Mouse (Mus musculus) gastrocnemius, adult 18-20 months (tissue): ENCODE data around the gene Rere. TPM values are rescaled to one million over a fixed set of nuclear protein-coding genes. Genes with fewer than 3 reads are reported as not detected.

Experiments
- DNase-seq: peaks from one replicate; pipeline ENCODE4 v3.0.0; 2021; ENCODE audit warnings: low spot score
- long read RNA-seq, 2 experiments: library from polyadenylated mRNA; stranded (forward); transcript quantifications; one replicate each; pipeline ENCODE4 v2.0.0; 2021
- total RNA-seq, 2 experiments: library from RNA; stranded (reverse); gene quantifications; 2 replicates each; pipeline ENCODE4 v1.2.3; 2021

Gene Rere
- 10 to 100 TPM; 66.1 to 70.4 TPM for total RNA-seq
- long read RNA-seq, experiment 1, full-length matches to known transcripts: 2 of 34 reads
- long read RNA-seq, experiment 1, partial matches to known transcripts: 19 of 34 reads
- long read RNA-seq, experiment 1, other reads (novel, unspliced or antisense): 13 of 34 reads
- long read RNA-seq, experiment 2, partial matches to known transcripts: 13 of 19 reads
- long read RNA-seq, experiment 2, other reads (novel, unspliced or antisense): 6 of 19 reads

DNA sequence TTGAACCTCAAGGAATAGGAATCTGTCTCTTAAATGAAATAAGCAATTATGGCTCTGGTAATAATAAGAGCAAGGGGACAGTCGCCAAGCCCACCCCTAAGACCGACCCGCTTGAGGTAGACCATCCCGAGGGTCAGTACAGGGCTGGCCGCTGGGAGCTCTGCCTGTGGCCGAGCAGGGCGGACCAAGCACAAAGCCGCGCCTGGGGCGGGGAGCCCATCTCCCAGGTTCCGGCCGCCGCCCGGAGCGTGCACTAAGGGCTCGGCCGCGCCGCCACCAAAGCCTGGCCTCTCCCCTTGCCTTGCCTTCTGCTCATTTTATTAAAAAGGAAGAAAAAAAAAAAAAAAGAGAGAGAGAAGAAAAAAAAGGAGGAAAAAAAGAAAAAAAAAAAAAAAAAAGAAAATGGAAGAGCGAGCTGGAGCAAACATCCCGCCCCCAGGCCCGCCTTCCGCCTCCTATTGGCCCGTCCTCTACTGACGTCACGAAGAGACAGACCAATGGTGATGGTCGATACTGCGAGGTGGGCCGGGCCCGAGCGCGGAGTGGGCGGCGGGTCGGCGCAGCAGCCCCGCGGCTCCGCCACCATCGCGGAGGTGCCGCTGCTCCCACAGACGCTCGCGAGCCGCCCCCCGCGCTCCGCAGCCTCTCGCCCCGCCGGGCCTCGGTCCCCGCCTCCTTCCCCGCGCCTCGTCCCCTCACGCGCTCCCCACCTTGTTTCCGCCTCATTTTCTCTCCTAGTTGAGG lies at the start of gene Rere:
Rere (plus strand) TSS at position 629 of the 744 bp plus-strand sequence.
- DNase-seq: peak; percentile 99

DNA sequence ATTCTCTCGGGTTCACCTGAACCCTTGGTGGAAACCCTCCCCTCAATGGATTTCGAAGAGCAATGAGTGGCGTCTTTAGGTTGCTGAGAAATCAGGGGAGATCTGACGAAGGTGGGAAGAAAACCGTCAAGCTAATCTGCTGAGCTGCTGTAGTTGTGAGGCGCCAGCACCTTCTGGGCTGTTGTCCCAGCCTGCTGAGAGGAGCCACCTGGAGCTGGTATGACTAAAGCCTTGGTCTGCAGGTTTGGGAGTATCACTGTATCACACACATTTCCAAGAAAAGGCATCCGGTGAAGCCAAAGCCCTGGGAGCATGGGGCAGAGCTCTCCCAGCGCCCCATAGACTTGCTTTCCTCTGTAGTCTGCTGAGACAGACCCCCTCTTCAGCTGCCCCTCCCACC lies 49.6 kb upstream of the Rere start:
- peak; percentile 52 for DNase-seq

DNA sequence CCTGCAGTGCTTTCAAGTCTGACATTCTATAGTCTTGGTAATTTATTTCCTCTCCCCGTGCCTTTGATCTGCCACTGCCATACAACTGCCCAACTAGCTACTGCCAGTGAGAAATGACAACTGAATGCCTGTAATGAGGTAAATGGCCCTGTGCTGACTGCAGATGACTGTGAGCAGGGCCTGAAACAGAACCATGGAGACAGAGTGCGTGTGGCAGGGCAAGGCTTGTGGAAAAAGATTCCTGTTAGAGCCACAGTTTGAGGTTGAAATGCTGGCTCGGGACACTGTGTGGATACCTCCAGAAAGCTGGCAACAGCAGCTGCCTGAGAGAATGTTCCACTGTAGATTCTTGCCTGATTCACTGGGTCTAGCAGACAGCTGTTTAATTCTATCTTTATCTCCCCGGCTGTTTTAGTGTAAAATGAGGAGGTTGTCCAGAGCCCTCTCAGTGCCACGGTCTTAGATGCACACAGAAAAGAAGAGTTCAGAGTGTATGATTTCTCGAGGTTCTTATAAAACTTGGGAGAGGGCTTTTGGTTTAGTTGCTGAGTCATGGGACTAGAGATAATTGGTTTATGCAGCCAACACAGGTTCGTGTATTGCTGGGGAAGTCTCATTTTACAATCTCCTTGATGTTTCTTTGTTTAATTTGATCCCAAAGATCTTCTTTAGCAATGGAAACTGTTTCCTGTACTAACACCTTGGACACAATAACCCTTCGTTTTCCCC lies 46.7 kb upstream of the Rere start:
- peak; percentile 34 for DNase-seq

DNA sequence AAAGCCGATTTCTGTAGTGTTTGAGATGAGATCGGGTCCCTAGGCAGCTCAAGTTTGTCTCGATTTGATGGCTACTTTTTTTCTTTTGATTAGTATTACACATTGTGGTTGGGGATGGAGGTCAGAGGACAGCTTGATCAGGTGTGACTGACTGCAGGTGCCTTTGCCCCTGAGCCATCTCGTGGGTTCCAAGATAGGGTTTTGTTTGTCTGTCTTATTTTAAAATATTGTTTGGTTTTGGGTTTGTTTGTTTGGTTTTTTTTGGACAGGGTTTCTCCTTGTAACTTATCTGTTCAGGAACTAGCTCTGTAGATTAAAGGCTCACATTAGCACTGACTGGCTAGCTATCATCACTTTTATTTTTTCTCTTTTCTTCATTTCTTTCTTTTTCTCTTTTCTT lies 45.9 kb upstream of the Rere start:
- DNase-seq: no peak

DNA sequence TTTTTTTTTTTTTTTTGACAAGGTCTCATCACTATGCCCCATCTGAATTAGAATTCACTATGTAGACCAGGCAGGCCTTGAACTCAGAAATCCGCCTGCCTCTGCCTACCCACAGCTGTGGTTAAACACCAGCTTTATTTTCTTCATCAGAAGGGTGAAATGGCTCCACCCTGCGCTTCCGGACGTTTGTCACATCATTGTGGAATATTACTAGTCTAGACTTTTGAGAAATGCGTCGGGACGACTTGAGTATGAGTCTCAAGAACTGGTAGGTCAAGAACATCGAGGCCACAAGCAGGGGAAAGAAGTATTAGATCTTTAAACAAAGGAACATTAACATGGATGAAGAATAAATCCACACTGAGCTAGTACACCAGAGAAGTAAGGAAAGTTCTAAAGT lies 45.4 kb upstream of the Rere start:
- DNase-seq: no peak

DNA sequence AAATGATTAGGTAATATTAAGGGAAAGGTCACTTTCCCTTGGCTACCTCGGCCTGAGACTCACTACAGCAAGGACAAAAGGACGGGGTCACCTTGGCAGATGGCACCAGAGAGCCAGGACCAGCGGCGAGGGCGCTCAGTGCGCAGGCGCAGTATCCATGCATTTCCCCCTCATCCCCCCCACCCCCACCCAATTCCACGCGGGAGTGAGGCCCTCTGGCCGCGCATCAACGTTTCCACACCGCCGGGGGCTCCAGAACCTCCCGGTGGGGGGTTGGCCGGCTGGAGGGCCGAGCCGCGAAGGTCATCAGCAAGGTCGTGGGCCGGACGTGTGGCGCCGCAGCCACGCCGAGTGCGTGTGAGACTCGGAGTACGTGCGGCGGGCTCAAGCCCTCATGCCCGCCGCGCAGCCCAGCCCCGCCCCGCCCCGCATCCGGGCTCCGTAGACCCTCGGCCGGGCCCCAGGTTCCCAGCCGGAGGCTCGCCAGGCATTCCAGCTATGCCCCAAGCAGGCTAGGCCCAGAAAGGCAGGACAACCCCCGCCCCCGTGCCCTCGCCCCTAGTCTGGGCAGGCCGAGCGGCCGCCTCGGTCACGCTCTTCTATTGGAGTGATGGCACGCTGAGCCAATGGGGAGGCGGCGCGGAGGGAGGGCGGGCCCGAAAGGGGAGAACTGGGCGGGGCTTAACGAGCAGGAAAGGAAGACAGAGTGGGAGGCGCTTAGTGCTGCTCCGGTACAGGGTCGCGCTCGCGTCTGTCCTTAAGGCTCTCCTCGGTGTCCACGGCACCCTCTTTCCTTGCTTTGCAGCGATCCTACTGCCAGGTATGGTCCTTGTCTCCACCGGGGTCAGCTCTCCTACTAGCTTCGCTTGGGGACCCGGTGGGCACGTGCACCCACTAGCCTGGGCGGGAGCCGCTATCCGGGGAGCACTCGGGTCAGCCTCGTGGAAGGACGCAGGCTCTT lies 44.6 kb upstream of the Rere start, which contains the start of gene Eno1:
Eno1 (plus strand) TSS at position 201 of the 961 bp plus-strand sequence.
- DNase-seq: peak; percentile 96

DNA sequence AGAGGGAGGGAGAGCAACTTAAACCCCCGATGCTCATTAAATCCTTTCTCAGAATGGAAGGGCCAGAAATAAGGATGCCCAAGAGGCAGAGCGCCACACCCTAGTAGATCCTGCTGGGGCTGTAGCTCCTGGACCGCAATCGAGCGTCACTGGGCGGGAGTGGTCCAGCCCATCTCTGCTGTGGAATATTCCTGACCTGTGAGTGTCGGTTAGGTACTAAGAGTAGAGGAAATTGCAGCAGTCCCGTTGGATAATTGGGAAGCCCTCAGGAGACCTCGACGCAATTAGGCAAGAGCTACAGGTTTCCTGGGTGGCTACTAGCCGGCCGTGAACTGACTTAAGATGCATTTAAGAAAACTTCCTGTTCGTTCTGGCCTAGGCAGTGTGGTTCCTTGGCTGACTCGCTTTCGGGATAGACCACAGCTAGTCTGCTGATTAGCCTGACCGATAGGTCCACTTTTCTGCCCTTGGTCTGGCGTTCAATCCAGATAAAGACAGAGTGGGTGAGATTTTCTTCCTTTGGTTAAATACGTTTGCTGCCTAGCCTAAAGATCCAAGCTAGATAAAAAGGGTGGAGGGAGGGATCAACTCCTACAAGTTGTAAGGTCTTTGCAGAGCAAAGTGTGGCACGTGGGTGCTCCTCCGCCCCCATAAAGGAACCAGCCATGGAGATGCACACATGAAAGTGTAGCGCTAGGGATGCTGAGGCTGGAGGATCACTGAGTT lies 43.6 kb upstream of the Rere start:
- no peak for DNase-seq

DNA sequence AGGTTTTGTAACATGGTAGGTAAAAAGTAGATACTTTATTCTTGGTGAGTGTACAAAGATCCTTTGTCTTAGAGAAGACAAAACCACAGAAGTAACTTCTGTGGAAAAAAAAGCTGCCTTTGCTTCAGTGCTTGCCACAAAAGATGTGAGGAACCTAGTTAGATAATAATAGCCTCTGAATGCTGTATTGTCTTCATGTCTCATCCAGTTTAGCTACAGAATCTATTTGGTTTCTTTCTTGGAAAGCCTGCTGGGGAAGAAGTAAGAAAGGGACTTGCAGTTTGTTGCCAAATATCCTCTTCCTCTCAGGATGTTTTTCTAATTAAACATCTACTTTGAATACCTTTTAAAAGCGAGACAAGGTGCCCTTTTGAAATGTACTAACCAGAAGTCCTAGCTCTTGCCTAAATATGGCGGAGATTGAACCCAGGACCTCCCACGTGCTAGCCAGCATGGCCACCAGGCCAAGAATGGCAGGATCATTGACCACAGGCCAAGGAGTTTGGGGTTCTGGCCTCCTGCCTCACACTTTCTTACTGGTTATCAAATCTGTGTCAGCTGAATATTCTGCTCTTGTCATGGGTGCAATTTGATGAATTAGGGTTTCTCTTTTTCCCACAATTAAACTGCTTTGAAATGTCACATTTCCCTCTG lies 42.9 kb upstream of the Rere start:
- DNase-seq: no peak

DNA sequence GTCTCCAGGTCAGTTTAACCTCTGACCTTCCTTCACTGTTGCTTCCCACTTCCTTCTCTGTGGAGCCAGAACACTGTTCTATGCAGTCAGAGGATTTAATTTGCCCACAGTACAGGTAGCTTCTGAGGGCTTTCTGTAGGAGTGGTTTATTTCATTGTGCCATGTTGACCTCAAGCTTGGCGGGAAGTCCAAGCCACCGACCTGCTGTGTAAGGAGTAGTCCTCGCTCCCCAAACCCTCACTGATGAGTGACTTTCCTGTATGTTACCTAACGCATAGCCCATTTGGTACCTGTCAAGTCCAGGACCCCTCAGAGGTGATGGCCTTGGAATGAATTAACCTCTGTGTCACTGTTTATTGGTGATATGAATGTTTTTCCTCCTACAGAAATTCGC lies 42.4 kb upstream of the Rere start:
- DNase-seq: no peak

DNA sequence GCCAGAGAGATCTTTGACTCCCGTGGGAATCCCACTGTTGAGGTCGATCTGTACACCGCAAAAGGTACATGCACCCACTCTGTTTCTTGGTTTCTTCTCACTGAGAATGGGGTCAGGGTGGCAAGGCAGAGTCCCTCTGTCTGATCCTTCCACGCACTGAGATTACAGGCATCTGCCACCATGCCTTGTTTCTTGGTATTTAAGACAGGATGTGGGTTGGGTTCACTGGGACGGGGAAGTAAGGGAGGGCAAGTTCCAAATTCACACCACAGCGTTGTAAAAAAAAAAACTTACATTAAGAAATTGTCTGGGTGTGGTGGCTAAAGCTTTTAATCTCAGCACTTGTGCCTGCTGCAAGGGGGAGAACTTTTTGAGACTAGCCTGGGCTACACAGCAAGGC lies 41.9 kb upstream of the Rere start:
- DNase-seq: no peak

DNA sequence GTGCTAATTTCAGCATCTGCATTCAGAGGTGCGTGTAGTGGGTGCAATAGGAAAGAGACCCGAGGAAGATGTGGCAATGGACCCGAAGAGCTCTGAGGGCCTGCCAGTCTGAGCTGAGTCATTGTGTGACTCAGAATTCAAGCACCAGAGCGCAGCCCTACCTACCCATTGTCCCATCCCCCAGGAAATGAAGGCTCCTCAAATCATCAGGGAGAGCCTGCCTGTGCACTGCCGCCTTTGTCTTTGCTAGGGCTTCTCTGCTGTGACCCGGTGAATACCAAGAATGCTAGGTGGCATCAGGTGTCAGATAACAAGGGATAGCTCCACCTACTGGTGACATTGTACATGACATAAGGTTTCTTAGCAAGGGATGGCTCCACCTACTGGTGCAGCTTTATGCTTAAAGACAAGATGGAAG lies 41.5 kb upstream of the Rere start:
- DNase-seq: peak; percentile 91

DNA sequence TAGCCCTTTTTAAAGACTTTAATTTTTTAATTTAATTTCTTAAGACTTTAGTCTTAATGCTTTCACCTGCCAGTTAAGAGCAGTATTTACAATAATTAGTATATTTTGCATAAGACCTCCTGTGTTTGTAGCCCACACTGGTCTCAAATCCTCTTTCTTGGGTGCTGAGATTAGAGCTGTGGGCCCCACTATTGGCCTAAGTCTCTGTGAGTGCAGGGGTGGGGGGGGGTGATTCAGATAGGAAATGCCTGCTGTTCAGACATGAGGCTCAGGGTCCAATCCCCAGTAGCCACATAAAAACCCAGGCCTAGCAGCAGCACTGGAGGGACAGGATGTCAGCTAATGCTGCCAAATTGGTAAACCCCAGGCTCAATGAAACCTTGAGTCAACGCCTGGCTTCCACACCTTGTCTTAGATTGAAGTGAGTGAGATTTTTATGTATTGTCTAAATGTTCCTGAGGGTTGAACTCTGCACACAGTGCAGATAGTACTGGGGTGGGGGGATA lies 41.0 kb upstream of the Rere start:
- DNase-seq: no peak

DNA sequence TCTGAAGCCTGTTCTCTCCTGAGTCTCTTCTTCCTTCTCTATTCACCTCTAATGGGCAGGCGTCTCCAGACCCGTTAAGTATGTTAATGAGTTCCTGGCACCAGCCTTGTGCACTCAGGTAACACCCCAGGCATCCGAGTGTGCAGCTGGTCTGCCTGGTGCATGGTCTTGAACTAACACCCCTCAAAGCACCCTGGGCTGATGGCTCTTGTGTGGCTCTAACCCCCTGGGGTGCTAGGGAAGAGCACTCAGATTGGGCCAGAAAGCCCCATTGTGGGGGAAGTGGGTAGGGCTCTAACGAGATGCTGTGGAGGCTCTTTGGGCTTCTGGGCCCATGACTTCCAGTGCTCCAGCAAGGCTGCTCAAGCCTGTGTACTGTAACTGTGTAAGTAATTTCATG lies 39.7 kb upstream of the Rere start:
- no peak for DNase-seq

DNA sequence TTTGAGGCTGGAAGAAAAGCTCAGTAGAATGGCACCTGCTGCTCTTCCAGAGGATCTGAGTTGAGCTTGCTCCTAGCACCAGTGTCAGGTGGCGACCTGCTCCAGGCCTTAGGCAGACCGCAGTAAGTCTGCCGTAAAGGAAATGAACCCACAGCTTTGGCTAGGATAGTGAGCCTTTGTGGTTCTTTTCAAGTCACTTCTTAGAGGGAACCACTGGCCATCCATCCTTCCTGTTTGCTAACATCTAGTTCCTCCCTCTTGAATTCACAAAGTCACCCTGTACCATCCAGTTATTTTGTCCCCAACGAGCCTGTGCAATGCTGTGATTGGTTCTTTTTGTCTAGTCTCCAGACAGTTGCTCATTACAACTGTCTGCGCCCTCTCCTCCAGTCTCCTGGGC lies 38.7 kb upstream of the Rere start:
- no peak for DNase-seq

DNA sequence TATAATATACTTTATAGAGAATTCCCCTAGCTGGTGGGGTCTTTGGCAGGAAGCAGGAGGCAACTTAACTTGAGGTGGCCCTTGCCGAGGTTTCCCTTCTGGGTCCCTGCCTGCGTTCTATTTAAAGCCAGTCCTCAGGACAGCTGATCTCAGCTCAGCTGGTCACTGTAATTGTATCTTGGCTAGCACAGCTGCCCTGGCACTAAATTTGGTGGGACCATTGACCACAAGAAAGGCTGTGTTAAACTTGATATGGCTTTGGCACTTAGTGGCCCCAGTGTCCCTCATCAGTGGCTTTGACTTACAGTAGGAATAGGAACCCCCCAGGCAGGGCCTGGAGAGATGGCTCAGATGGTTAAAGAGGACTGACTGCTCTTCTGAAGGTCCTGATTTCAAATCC lies 35.6 kb upstream of the Rere start:
- peak; percentile 85 for DNase-seq

DNA sequence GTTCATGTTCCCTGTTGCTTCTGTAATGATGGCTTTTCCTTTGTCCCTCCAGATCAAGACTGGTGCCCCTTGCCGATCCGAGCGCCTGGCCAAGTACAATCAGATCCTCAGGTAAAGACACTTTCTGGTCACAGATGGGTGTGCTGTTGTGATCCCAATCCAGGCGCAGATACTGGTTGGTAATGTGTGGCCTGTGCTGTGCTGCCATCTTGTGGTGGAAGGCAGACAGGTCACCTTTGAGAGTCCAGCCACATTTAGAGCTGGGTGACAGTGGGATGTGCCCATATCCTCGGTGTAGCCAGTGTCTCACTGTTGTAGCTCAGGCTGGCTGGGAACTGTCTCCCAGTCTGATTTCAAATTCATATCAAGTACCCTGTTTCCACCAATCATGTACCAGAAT lies 33.4 kb upstream of the Rere start:
- DNase-seq: peak; percentile 75

DNA sequence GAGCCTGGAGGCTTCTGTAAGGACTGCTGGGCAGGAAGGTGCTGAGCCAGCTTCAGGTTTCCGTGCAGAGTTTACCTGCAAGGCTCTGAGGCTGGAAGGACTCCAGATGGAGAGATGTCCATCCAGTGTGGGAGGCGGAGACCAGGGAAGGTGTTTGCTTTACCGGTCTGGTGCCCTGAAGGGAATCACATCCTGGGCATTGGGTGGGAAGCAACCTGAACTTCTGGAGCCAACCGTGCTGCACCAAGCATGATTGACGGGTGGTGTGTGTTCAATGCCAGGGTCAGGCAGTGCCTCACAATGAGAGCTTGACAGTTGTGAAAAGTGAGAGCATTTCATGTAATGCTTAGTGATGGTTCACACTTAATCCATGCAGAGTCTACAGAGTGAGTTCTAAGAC lies 32.5 kb upstream of the Rere start:
- no peak for DNase-seq

DNA sequence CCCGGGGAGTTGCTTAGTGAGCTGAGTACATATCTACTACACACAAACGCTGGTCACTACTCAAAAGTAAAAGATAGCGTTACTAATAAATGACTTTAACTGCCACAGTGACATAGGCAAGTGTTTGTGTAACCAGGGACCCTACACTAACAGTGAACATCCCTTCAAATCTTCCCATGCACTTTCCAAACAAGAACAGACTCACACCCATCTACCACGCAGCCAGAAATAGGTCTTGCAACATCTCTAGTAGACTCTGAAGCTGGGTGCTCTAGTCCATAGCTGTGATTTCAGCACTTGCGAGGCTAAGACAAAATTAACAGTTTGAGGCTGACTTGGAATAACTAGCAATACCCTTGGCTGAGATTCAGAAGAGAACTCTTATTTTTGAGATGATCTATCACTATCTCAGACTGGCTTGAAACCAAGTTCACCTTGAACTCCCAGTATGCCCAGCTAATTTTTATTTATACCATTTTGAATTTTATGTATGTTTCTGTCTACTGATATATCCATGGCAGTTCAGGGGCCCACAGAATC lies 31.6 kb upstream of the Rere start:
- no peak for DNase-seq

DNA sequence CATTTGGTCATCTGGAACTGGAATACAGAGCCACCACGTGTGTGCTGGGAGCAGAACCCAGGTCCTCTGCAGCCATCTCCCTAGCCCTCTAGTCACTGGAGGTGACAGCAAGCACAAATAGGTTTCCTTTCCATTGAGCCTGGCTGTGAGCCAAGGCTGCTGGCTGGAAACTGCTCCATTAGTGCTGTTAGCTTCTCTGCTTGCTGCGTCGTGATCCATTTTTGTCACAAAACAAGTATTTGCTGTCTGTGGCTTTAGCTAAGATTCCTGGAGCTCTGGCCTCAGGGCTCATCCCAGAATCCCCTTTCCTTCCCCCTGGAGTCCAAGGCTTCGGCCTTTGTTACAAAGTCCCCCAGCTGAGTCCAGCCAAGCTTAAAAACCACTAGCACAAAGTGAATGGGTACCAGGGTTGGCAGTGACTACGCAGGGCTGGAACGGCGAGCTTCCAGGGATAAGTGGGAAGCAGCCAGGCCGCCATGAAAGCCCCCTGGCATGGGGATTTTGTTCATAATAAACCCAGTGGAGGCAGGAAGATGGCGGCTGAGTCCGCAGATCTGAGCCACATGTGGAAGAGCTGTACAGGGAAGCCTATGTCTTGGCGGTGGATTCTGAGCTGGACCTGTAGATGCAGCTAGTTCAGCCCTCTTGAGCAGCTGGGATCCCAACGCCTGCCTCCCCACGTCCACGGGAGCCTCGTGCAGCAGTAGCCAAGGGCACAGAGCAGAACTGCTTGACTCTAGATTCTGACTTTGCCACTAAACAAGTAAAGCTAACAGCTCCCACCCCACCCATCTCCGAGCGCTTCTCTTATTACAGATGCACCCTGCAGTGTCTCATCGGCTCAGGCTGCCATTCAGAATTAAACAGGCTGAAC lies 30.7 kb upstream of the Rere start:
- DNase-seq: no peak
